Mouse (Mus musculus) limb, embryonic 13.5 days (tissue): ENCODE results near the gene Itgb1bp1. TPM values are rescaled to one million over a fixed set of nuclear protein-coding genes. Genes with fewer than 3 reads are reported as not detected.

Experiments
- ATAC-seq: fragments of 200-750 bp; cut with Nextera tagmentation; 2 replicates; pipeline ENCODE4 v1.8.0; 2017; ENCODE audit warnings: low read depth, moderate number of reproducible peaks, moderate TSS enrichment; ENCODE audit not compliant: low FRiP score
- H3K27ac ChIP-seq: fragments of 300-500 bp; sonication (generic); 2 replicates; pipeline ENCODE4 v1.5.1; 2015; ENCODE audit warnings: inconsistent platforms, mild to moderate bottlenecking, moderate library complexity
- H3K27me3 ChIP-seq: fragments of 300-500 bp; sonication (generic); 2 replicates; pipeline ENCODE4 v1.6.1; 2015; ENCODE audit warnings: mild to moderate bottlenecking, inconsistent platforms
- H3K36me3 ChIP-seq: fragments of 300-500 bp; sonication (generic); 2 replicates; pipeline ENCODE4 v1.6.1; 2015; ENCODE audit warnings: inconsistent platforms, mild to moderate bottlenecking, moderate library complexity
- H3K4me1 ChIP-seq: fragments of 300-500 bp; sonication (generic); 2 replicates; pipeline ENCODE4 v1.6.1; 2015; ENCODE audit warnings: inconsistent platforms
- H3K4me2 ChIP-seq: fragments of 300-500 bp; sonication (generic); replicated peaks from 2 replicates; pipeline ENCODE4 v1.6.1; 2015; ENCODE audit warnings: inconsistent platforms, mild to moderate bottlenecking, moderate library complexity
- H3K4me3 ChIP-seq: fragments of 300-500 bp; sonication (generic); 2 replicates; pipeline ENCODE4 v1.5.1; 2015; ENCODE audit warnings: moderate library complexity, mild to moderate bottlenecking, inconsistent platforms
- H3K9ac ChIP-seq: fragments of 300-500 bp; sonication (generic); 2 replicates; pipeline ENCODE4 v1.6.1; 2015; ENCODE audit warnings: mild to moderate bottlenecking, inconsistent platforms
- H3K9me3 ChIP-seq: fragments of 300-500 bp; sonication (generic); 2 replicates; pipeline ENCODE4 v1.6.1; 2016; ENCODE audit warnings: inconsistent platforms
- WGBS: fragments of 180-500 bp; shearing (Covaris S2); methylation state at CpG from one replicate; pipeline ENCODE4 v1.1.7; 2015; 5-methylcytosine and 5-hydroxymethylcytosine counted together
- polyA plus RNA-seq: library from polyadenylated mRNA; unstranded; fragments of >200 nt; fragmentation: Nextera tagmentation; extraction: Ambion mirVana; gene quantifications from 2 replicates; pipeline ENCODE4 v1.2.1, GENCODE M21; 2015

Itgb1bp1 gene
- polyA plus RNA-seq, 1 experiment from 2014 or later: 55.2 TPM

GRCm38 (mm10) chr12:21208172-21208795 is 77.8 kb downstream of the Itgb1bp1 start:
- ATAC-seq: no peak
- H3K9me3 ChIP-seq: no peaks in the 10 kb centered on the region
- no peak overlapping the region for H3K4me3 ChIP-seq
- H3K4me1 ChIP-seq: peaks cover 18% of the 10 kb centered on the region
- no peak overlapping the region for H3K4me2 ChIP-seq
- 86% methylated on average over 11 of the region's 11 CpGs for WGBS
- no peak overlapping the region for H3K9ac ChIP-seq
- no peaks in the 10 kb centered on the region for H3K27me3 ChIP-seq
- H3K36me3 ChIP-seq: peaks cover 67% of the 10 kb centered on the region
- no peak overlapping the region for H3K27ac ChIP-seq

GRCm38 (mm10) chr12:21207422-21207821 is 78.7 kb downstream of the Itgb1bp1 start:
- Histone ChIP-seq H3K36me3 (peaks cover 67% of the 10 kb centered on the region), H3K27me3 (no peaks in the 10 kb centered on the region), H3K4me3 (no peak overlapping the region), H3K9me3 (no peaks in the 10 kb centered on the region), H3K4me1 (peaks cover 18% of the 10 kb centered on the region), H3K9ac (no peak overlapping the region), H3K27ac (no peak overlapping the region), H3K4me2 (no peak overlapping the region)
- no peak for ATAC-seq
- WGBS: 94% methylated on average over 5 of the region's 5 CpGs

DNA sequence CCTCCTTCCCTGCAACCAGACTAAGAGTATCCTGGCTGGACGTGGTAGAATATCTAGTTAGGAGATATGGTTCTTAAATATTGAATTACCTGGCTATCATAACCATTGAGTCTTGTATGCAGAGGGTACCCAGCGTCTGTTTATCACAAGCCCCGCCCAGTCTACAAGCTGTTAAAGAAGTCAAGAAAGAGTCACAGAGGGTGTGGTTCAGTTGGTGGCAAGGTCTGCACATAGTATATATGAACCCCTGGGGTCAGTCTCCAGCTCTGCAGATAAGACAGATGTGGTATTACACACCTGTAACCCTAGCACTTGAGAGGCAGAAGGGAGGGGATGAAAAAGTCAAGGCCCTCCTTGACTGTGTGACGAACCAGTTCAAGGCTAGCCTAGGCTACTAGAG is 80.3 kb downstream of the Itgb1bp1 start:
- Histone ChIP-seq H3K36me3 (peaks cover 57% of the 10 kb centered on the region), H3K4me1 (peaks cover 20% of the 10 kb centered on the region)
- no peak for ATAC-seq

GRCm38 (mm10) chr12:21204701-21205312 is 81.3 kb downstream of the Itgb1bp1 start:
- Histone ChIP-seq H3K36me3 (peaks cover 56% of the 10 kb centered on the region), H3K9ac (no peak overlapping the region), H3K27ac (no peak overlapping the region), H3K27me3 (no peaks in the 10 kb centered on the region), H3K9me3 (no peaks in the 10 kb centered on the region), H3K4me3 (no peak overlapping the region), H3K4me1 (peaks cover 30% of the 10 kb centered on the region), H3K4me2 (no peak overlapping the region)
- WGBS: 25% methylated on average over 11 of the region's 11 CpGs
- peak; percentile 60; the same call in 1 of the 2 replicates for ATAC-seq

More for the DNA sequence above, 80.3 kb downstream of the Itgb1bp1 start:
- 88% methylated on average over 4 of the region's 4 CpGs for WGBS
- Histone ChIP-seq H3K4me3 (no peak overlapping the region), H3K9ac (no peak overlapping the region), H3K4me2 (no peak overlapping the region), H3K9me3 (no peaks in the 10 kb centered on the region), H3K27ac (no peak overlapping the region), H3K27me3 (no peaks in the 10 kb centered on the region)

DNA sequence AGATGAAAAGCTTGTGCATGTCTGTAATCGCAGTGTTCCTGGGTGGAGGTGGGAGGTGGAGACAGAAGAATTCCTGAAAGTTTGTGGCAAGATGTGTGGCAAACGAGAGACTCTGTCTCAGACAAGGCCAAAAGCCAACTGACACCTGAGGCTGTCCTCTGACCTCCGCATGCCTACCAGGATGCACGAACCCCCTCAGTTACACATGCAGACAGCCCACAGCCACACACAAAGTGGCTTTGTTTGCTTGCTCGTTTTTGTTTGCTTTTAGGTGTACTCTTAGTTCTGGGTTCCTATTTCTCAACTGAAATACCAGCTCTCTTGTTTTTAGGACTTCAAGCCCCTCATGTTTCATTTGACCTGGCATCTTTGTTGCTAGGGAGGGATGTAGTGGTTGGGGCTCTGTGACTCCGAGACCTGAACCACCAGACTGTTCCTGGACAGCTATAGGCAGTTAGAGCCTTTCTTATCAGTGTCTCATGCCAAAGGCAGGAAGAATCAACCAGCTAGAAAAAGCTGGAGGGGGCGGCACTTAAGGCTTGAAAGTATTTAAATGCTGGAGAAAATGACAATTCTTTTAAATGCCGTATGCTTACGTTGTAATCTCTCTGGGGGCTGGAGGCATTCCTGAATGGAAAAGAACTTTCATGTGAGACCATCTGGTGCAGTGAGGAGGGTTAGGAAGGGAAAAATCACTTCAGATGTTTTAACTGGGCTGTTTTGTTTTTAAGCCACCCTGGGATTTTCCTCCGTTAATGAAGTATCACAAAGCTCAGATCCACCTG is 84.4 kb downstream of the Itgb1bp1 start:
- ATAC-seq: no peak

GRCm38 (mm10) chr12:21200613-21201012 is 85.5 kb downstream of the Itgb1bp1 start:
- H3K4me2 ChIP-seq: no peak overlapping the region
- no peak overlapping the region for H3K27ac ChIP-seq
- no peaks in the 10 kb centered on the region for H3K27me3 ChIP-seq
- H3K36me3 ChIP-seq: peaks cover 28% of the 10 kb centered on the region
- WGBS: 71% methylated on average over 8 of the region's 8 CpGs
- peaks cover 41% of the 10 kb centered on the region for H3K4me1 ChIP-seq
- no peaks in the 10 kb centered on the region for H3K9me3 ChIP-seq
- no peak overlapping the region for H3K9ac ChIP-seq
- H3K4me3 ChIP-seq: no peak overlapping the region
- ATAC-seq: 0 out of 2 replicates have a peak, but pooled peaks have one; percentile 39

More for the DNA sequence above, 84.4 kb downstream of the Itgb1bp1 start:
- Histone ChIP-seq H3K9ac (no peak overlapping the region), H3K4me1 (peaks cover 41% of the 10 kb centered on the region), H3K4me2 (no peak overlapping the region), H3K27me3 (no peaks in the 10 kb centered on the region), H3K27ac (no peak overlapping the region), H3K36me3 (peaks cover 38% of the 10 kb centered on the region), H3K9me3 (no peaks in the 10 kb centered on the region), H3K4me3 (no peak overlapping the region)
- WGBS: 68% methylated on average over 10 of the region's 10 CpGs

DNA sequence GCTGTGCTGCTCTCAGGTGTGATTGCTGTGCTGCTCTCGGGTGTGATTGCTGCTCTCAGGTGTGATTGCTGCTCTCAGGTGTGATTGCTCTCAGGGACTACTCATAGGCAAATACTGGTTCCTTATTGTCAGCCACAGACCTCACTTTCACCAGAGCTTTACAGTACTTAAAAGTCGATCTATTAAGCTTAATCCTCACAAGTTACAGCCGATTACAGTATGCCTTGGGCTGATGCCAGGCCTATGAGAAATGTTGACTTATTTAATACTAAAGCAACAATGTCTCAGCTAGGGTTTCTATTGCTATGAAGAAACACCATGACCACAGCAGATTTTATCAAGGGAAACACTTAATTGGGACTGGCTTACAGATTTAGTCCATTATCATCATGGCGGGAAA is 89.7 kb downstream of the Itgb1bp1 start:
- no peak overlapping the region for H3K27ac ChIP-seq

GRCm38 (mm10) chr12:21195497-21195896 is 90.6 kb downstream of the Itgb1bp1 start:
- Histone ChIP-seq H3K9ac (no peak overlapping the region), H3K4me1 (peaks cover 17% of the 10 kb centered on the region), H3K36me3 (peaks cover 16% of the 10 kb centered on the region), H3K27me3 (no peaks in the 10 kb centered on the region), H3K4me2 (no peak overlapping the region), H3K4me3 (no peak overlapping the region), H3K27ac (no peak overlapping the region), H3K9me3 (no peaks in the 10 kb centered on the region)
- no peak for ATAC-seq
- WGBS: 90% methylated on average over 2 of the region's 3 CpGs

More for the DNA sequence above, 89.7 kb downstream of the Itgb1bp1 start:
- H3K27me3 ChIP-seq: no peaks in the 10 kb centered on the region
- no peak overlapping the region for H3K4me3 ChIP-seq
- H3K4me1 ChIP-seq: peaks cover 20% of the 10 kb centered on the region
- H3K9ac ChIP-seq: no peak overlapping the region
- no peak for ATAC-seq
- 76% methylated on average over 4 of the region's 4 CpGs for WGBS
- no peaks in the 10 kb centered on the region for H3K9me3 ChIP-seq
- no peak overlapping the region for H3K4me2 ChIP-seq
- peaks cover 13% of the 10 kb centered on the region for H3K36me3 ChIP-seq

- Histone ChIP-seq H3K36me3 (peaks cover 19% of the 10 kb centered on the region; the same call in 1 of the 2 replicates), H3K4me3 (no peak overlapping the region), H3K27ac (no peak overlapping the region), H3K4me1 (no peaks in the 10 kb centered on the region), H3K27me3 (no peaks in the 10 kb centered on the region), H3K4me2 (no peak overlapping the region), H3K9me3 (no peaks in the 10 kb centered on the region), H3K9ac (no peak overlapping the region)
- ATAC-seq: no peak
- 86% methylated on average over 2 of the region's 2 CpGs for WGBS
These were observed 94.5 kb downstream of the Itgb1bp1 start for GRCm38 (mm10) chr12:21191546-21191945.

Other genes starting within 250 kb of the Itgb1bp1 start
- 114 TPM in 2 replicates for gene Cpsf3, start 893 bp downstream of the Itgb1bp1 start, polyA plus RNA-seq
- 58.0 and 61.3 TPM in 2 replicates for gene Iah1, start 30.1 kb upstream of the Itgb1bp1 start, polyA plus RNA-seq
- 39.9 and 45.4 TPM in 2 replicates for gene Adam17, start 87.3 kb upstream of the Itgb1bp1 start, polyA plus RNA-seq
- 705 and 725 TPM in 2 replicates for gene Ywhaq, start 131.4 kb upstream of the Itgb1bp1 start, polyA plus RNA-seq